22 mouse cellular contexts compared by ENCODE assay signal in genomic region chr10:81315587-81315986, GRCm38 (mm10). TPM values are rescaled to one million over a fixed set of nuclear protein-coding genes. Genes with fewer than 3 reads are reported as not detected.
DNase-seq lines count a peak whose midpoint lies in the region; ATAC-seq lines count a peak whose summit lies in the region.
"Had no signal": no experiment of that assay in that cellular context is flagged by ENCODE, and none has a peak within 500 bp of the region (broad histone marks: within the 10 kb centered on the region; RNA-seq: fewer than 3 reads in every experiment).

No protein-coding gene starts in this region.

- DNase-seq in adrenal gland, adult 2 months, result peak; percentile 10
- DNase-seq in adrenal gland, adult 8-10 months, result no peak
- peak; percentile 54 for DNase-seq in cerebellum, adult 9-11 months
- no peak for DNase-seq in cerebellum, adult 8-10 months
- DNase-seq in kidney, adult 9 months, result no peak
- DNase-seq: gastrocnemius, postnatal 10 days; gastrocnemius, postnatal 36 days; heart, postnatal 36 days; kidney, adult 11 months had no signal

- H3K9ac ChIP-seq in kidney, embryonic 15.5 days, result no peak overlapping the region
- H3K9ac ChIP-seq: forebrain, embryonic 13.5 days; intestine, embryonic 15.5 days had no signal

- no peaks in the 10 kb centered on the region for H3K9me3 ChIP-seq in kidney, embryonic 15.5 days (replicated peaks)
- H3K9me3 ChIP-seq: forebrain, embryonic 10.5 days; forebrain, embryonic 13.5 days; hindbrain, embryonic 10.5 days; hindbrain, embryonic 13.5 days; intestine, embryonic 15.5 days had no signal

- no peak overlapping the region for H3K4me2 ChIP-seq in kidney, embryonic 15.5 days
- H3K4me2 ChIP-seq: forebrain, embryonic 13.5 days; heart, embryonic 11.5 days; hindbrain, embryonic 13.5 days; intestine, embryonic 15.5 days had no signal

- 0 out of 2 replicates have a peak overlapping the region, but pooled peaks have one; percentile 83 for H3K27ac ChIP-seq in kidney, embryonic 15.5 days
- H3K27ac ChIP-seq: forebrain, embryonic 13.5 days; hindbrain, embryonic 13.5 days; intestine, embryonic 15.5 days had no signal

- ATAC-seq in kidney, embryonic 15.5 days (replicated peaks; ENCODE audit: low FRiP score), result no peak
- ATAC-seq: activated CD4-positive, CD25-positive, alpha-beta regulatory T cell, adult 4 months; forebrain, embryonic 13.5 days; forebrain, embryonic 16.5 days; hindbrain, embryonic 16.5 days; intestine, embryonic 15.5 days had no signal

- 91% methylated on average over 16 of the region's 16 CpGs for WGBS in kidney, embryonic 15.5 days

- no peak overlapping the region for H3K4me3 ChIP-seq in kidney, embryonic 15.5 days (replicated peaks)
- H3K4me3 ChIP-seq: forebrain, embryonic 13.5 days; hindbrain, embryonic 13.5 days; intestine, embryonic 15.5 days had no signal

- H3K27me3 ChIP-seq in kidney, embryonic 15.5 days, result no peaks in the 10 kb centered on the region
- H3K27me3 ChIP-seq: forebrain, embryonic 13.5 days; hindbrain, embryonic 13.5 days; intestine, embryonic 15.5 days had no signal

- H3K4me1 ChIP-seq in kidney, embryonic 15.5 days, result peaks cover 59% of the 10 kb centered on the region

- H3K36me3 ChIP-seq in kidney, embryonic 15.5 days, result peaks cover 72% of the 10 kb centered on the region

RNA-seq across cellular contexts. Expression of gene Cactin, which starts 5.3 kb away (rescaled TPM):
- 10 to 100 TPM; 32.6 to 40.3 TPM for total RNA-seq in adrenal gland, adult 2 months (2021)
- 35.5 and 37.4 TPM in 2 replicates for polyA plus RNA-seq in adrenal gland, adult 2 months (2012; rRNA removed)
- 10 to 100 TPM; 37.7 to 47.5 (median 42.5) TPM for total RNA-seq in adrenal gland, adult 8-10 months (2022)
- polyA plus RNA-seq in kidney, embryonic 15.5 days (2015; fragmentation: Nextera tagmentation; extraction: Ambion mirVana), result 38.8 and 44.2 TPM in 2 replicates

RNA-seq across cellular contexts. Expression of gene Tbxa2r, which starts 12.9 kb away (rescaled TPM):
- total RNA-seq in adrenal gland, adult 2 months (2021), result 10 to 100 TPM; 33.2 to 45.4 TPM
- polyA plus RNA-seq in adrenal gland, adult 2 months (2012; rRNA removed), result 137 and 154 TPM in 2 replicates
- total RNA-seq in adrenal gland, adult 8-10 months (2022), result 10 to 100 TPM; 35.6 to 52.1 (median 42.0) TPM
- 14.4 and 18.3 TPM in 2 replicates for polyA plus RNA-seq in kidney, embryonic 15.5 days (2015; fragmentation: Nextera tagmentation; extraction: Ambion mirVana)
- total RNA-seq: granulocyte monocyte progenitor cell, adult 5-6 weeks had no signal

RNA-seq across cellular contexts. Expression of gene Pip5k1c, which starts 22.8 kb away (rescaled TPM):
- total RNA-seq in adrenal gland, adult 2 months (2021), result 10 to 100 TPM; 34.3 to 44.6 TPM
- polyA plus RNA-seq in adrenal gland, adult 2 months (2012; rRNA removed), result 71.0 and 72.8 TPM in 2 replicates
- 10 to 100 TPM; 42.6 to 61.1 (median 53.3) TPM for total RNA-seq in adrenal gland, adult 8-10 months (2022)
- 51.0 and 61.3 TPM in 2 replicates for polyA plus RNA-seq in kidney, embryonic 15.5 days (2015; fragmentation: Nextera tagmentation; extraction: Ambion mirVana)

RNA-seq across cellular contexts. Expression of gene Tjp3, which starts 24.2 kb away (rescaled TPM):
- total RNA-seq in adrenal gland, adult 2 months (2021), result under 1 TPM; 0.41 to 0.92 TPM
- polyA plus RNA-seq in adrenal gland, adult 2 months (2012; rRNA removed), result 0.52 and 0.72 TPM in 2 replicates
- under 1 TPM; 0.22 to 0.81 (median 0.29) TPM for total RNA-seq in adrenal gland, adult 8-10 months (2022)
- polyA plus RNA-seq in kidney, embryonic 15.5 days (2015; fragmentation: Nextera tagmentation; extraction: Ambion mirVana), result 15.9 and 18.1 TPM in 2 replicates
- total RNA-seq: gastrocnemius, adult 18-20 months; gastrocnemius, postnatal 36 days had no signal

RNA-seq across cellular contexts. Expression of gene Gipc3, which starts 27.5 kb away (rescaled TPM):
- total RNA-seq in adrenal gland, adult 2 months (2021), result 10 to 100 TPM in 1 of 2 experiments, 1 to 10 TPM in 1; 2.9 to 10.3 TPM
- 2.8 and 3.2 TPM in 2 replicates for polyA plus RNA-seq in adrenal gland, adult 2 months (2012; rRNA removed)
- 10 to 100 TPM in 2 of 4 experiments, 1 to 10 TPM in 2; 3.7 to 17.7 (median 9.3) TPM for total RNA-seq in adrenal gland, adult 8-10 months (2022)
- polyA plus RNA-seq in kidney, embryonic 15.5 days (2015; fragmentation: Nextera tagmentation; extraction: Ambion mirVana), result 0.08 TPM in 1 of 2 replicates, not detected in the other
- total RNA-seq: common myeloid progenitor, adult 5-6 weeks; granulocyte monocyte progenitor cell, adult 5-6 weeks had no signal
- polyA plus RNA-seq: activated CD4-positive, CD25-positive, alpha-beta regulatory T cell, adult 4 months; forebrain, embryonic 10.5 days; forebrain, embryonic 13.5 days; forebrain, embryonic 16.5 days; heart, embryonic 11.5 days; hindbrain, embryonic 10.5 days; hindbrain, embryonic 13.5 days; hindbrain, embryonic 16.5 days; intestine, embryonic 15.5 days had no signal

Comparison
In these comparisons a context has a peak if more than half of its experiments do, and no peak if none do; other contexts are left out.
1. DNase-seq: peak in adrenal gland, adult 2 months (single experiment) and cerebellum, adult 9-11 months (single experiment); none in adrenal gland, adult 8-10 months (single experiment), cerebellum, adult 8-10 months (single experiment) and kidney, adult 9 months (single experiment).